Mouse (Mus musculus): ENCODE data around the gene Fgd2.

DNA sequence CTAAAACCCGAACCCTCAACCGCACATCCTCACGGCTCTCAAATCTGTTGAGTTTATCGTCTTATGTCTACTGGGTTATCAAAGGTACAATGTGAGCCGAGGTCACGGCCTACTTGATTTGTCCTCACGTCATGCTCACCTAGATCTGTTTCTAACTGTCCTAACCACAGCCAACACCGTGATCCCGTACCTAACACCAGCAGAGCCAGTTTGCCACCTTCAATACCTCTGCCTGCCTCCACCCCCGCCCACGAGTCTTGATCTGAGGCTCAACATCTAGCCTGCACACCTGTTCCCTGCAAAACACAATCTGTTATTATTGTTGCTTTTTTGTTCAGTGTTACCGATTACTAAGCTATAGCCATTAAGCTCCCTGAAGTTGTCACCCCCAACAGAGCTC is 15.4 kb upstream of the Fgd2 start:
- TF ChIP-seq CTCF (IDR thresholded peaks at IDR 0.05; ENCODE audit: low read depth, low read length) = no peak
- no peak for TF ChIP-seq POLR2A (IDR thresholded peaks at IDR 0.05; ENCODE audit: extremely low read depth, insufficient read depth, low read length)

All from liver, adult 2 months (tissue).